Mouse (Mus musculus) intestine, embryonic 14.5 days (tissue): Measurements from ENCODE around the gene Fam173b. TPM values are rescaled to one million over a fixed set of nuclear protein-coding genes. Genes with fewer than 3 reads are reported as not detected.
A peak's percentile ranks its signal among the peaks of the same experiment; 100 is the strongest.
"Not testable (repeated sequence)": the region's sequence is repeated elsewhere in the genome, so short reads cannot be mapped to it uniquely, and the experiment has no call there.

Experiments used
- ATAC-seq: fragments of 200-750 bp; cut with Nextera tagmentation; replicated peaks from 2 replicates; pipeline ENCODE4 v1.8.0; 2017; ENCODE audit warnings: low read depth, moderate number of reproducible peaks, moderate TSS enrichment, moderate library complexity; ENCODE audit not compliant: low FRiP score, low TSS enrichment
- DNase-seq: peaks from one replicate; pipeline ENCODE4 v3.0.0-alpha.2; 2018; ENCODE audit warnings: low spot score
- H3K27ac ChIP-seq: fragments of 300-500 bp; sonication (generic); 2 replicates; pipeline ENCODE4 v1.5.1; 2014; ENCODE audit warnings: low read depth, mild to moderate bottlenecking, control low read depth
- H3K27me3 ChIP-seq: fragments of 300-500 bp; sonication (generic); replicated peaks from 2 replicates; pipeline ENCODE4 v1.6.1; 2014; ENCODE audit warnings: low read length, control low read depth; ENCODE audit not compliant: control insufficient read depth, insufficient read depth
- H3K36me3 ChIP-seq: fragments of 300-500 bp; sonication (generic); 2 replicates; pipeline ENCODE4 v1.6.1; 2014; ENCODE audit warnings: low read length, control low read depth; ENCODE audit not compliant: control insufficient read depth, insufficient read depth
- H3K4me1 ChIP-seq: fragments of 300-500 bp; sonication (generic); replicated peaks from 2 replicates; pipeline ENCODE4 v1.6.1; 2014; ENCODE audit warnings: low read length, control low read depth, mixed read lengths; ENCODE audit not compliant: control insufficient read depth, insufficient read depth
- H3K4me2 ChIP-seq: fragments of 300-500 bp; sonication (generic); 2 replicates; pipeline ENCODE4 v1.6.1; 2014; ENCODE audit warnings: low read length
- H3K4me3 ChIP-seq: fragments of 300-500 bp; sonication (generic); 2 replicates; pipeline ENCODE4 v1.5.1; 2014; ENCODE audit warnings: low read depth, low read length, control low read depth, mixed read lengths
- H3K9ac ChIP-seq: fragments of 300-500 bp; sonication (generic); 2 replicates; pipeline ENCODE4 v1.6.1; 2014; ENCODE audit warnings: mild to moderate bottlenecking, low read length
- H3K9me3 ChIP-seq: fragments of 300-500 bp; sonication (generic); 2 replicates; pipeline ENCODE4 v1.6.1; 2016; ENCODE audit warnings: low read length, control low read depth; ENCODE audit not compliant: control insufficient read depth
- WGBS: fragments of 180-500 bp; shearing (Covaris S2); extraction: QIAGEN DNeasy Blood & Tissue Kit; methylation state at CpG from one replicate; pipeline ENCODE4 v1.1.7; 2014; 5-methylcytosine and 5-hydroxymethylcytosine counted together
- polyA plus RNA-seq: library from polyadenylated mRNA; unstranded; fragments of >200 nt; fragmentation: Nextera tagmentation; extraction: Ambion mirVana; gene quantifications from 2 replicates; pipeline ENCODE4 v1.2.1, GENCODE M21; 2014

The Fam173b gene
- polyA plus RNA-seq, 1 experiment from 2014 or later = 16.5 TPM

- not testable (repeated sequence) for H3K36me3 ChIP-seq, H3K9me3 ChIP-seq, H3K27me3 ChIP-seq, H3K9ac ChIP-seq, H3K4me2 ChIP-seq, ATAC-seq, DNase-seq, H3K4me3 ChIP-seq, H3K4me1 ChIP-seq, H3K27ac ChIP-seq
- WGBS = 89% methylated on average over 2 of the region's 2 CpGs
These were observed 20.6 kb upstream of the Fam173b start for GRCm38 (mm10) chr15:31581086-31581485.

DNA sequence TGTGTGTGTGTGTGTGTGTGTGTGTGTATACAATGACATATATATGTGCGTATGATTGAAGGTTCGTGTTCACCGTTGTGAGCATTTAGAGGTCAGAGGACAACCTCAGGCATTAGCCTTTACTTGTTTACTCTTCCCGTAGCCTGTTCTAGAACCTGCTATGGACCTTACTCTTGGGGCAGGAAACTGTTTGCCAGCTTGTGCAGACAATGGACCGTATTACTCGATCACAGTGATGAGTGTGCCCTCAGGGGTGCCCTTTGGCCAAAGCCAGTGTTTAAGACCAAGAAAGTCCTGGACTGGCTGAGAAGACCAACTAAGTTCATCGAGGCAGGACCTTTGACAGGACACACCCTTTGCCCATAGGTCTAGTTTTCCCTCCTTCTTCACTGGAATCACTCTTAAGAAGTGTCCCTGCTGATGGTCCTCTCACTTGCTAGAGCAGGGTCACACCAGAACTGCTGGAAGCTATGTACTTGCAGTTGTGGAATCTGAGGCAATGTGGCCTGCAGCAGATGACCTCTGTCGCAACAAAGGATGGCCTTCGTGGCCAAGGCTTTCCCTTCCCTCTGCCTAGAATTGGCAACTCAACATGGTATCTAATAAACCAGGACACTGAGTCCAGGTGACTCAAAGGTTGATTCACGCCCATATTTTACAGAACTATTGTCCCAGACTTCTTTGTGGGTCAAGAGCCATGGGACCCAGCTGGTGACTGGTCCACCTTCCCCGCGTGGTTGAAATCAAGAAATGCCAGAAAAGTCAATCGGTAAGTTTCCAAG lies 18.2 kb upstream of the Fam173b start:
- Histone ChIP-seq H3K27ac (no peak overlapping the region), H3K4me3 (no peak overlapping the region), H3K9me3 (no peaks in the 10 kb centered on the region), H3K27me3 (no peaks in the 10 kb centered on the region), H3K4me1 (no peaks in the 10 kb centered on the region), H3K4me2 (no peak overlapping the region), H3K36me3 (no peaks in the 10 kb centered on the region), H3K9ac (no peak overlapping the region)
- DNase-seq (no peak), ATAC-seq (no peak)
- 91% methylated on average over 13 of the region's 13 CpGs for WGBS

GRCm38 (mm10) chr15:31585238-31585637 lies 16.4 kb upstream of the Fam173b start:
- no peaks in the 10 kb centered on the region for H3K4me1 ChIP-seq
- H3K4me2 ChIP-seq = no peak overlapping the region
- no peak for DNase-seq
- no peak overlapping the region for H3K9ac ChIP-seq
- H3K27ac ChIP-seq = no peak overlapping the region
- H3K27me3 ChIP-seq = no peaks in the 10 kb centered on the region
- 85% methylated on average over 7 of the region's 7 CpGs for WGBS
- H3K9me3 ChIP-seq = no peaks in the 10 kb centered on the region
- no peak overlapping the region for H3K4me3 ChIP-seq
- ATAC-seq = no peak
- peaks cover 12% of the 10 kb centered on the region for H3K36me3 ChIP-seq

DNA sequence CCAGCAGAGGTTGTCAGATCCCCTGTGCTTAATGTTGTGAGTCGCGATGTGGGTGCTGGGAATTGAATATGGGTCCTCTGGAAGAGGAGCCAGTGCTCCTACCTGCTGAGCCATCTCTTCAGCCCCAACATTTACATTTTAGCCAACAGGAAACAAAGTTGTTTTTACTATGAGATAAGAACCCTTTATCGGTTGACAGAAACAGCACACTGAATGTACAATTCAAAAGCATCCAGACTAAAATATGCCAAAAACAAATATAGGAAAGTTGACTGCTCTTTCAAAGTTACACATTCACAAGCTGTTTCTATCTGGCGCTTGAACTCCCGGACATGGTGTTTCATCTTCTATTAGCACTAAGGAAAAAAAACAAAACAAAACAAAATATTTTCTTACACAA lies 15.6 kb upstream of the Fam173b start:
- Histone ChIP-seq H3K4me1 (no peaks in the 10 kb centered on the region), H3K27me3 (no peaks in the 10 kb centered on the region), H3K9me3 (no peaks in the 10 kb centered on the region), H3K9ac (no peak overlapping the region), H3K4me2 (no peak overlapping the region), H3K4me3 (no peak overlapping the region), H3K36me3 (peaks cover 21% of the 10 kb centered on the region), H3K27ac (no peak overlapping the region)
- no peak for ATAC-seq
- 83% methylated on average over 5 of the region's 5 CpGs for WGBS
- DNase-seq = no peak

DNA sequence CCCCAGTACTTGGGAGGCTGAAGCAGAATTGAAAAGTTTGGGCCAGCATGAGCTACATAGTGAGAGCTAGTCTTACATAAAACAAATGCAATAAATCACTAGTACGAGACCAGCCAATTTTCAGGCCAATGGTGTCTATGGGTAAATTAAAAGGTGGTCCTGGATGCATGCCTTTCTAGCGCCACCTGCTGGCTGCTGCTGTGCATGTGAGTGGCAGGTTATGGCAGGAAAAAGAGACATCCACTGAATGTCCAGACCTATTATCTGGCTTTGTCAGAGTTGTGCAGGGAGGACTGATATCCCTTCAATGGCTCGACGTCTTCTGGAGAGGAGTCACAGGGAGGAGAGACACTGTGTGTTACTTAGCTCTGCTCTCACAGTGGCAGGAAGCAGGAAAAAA lies 15.1 kb upstream of the Fam173b start:
- ATAC-seq = peak; percentile 44
- Histone ChIP-seq H3K4me2 (no peak overlapping the region), H3K4me3 (no peak overlapping the region), H3K9ac (no peak overlapping the region), H3K27ac (no peak overlapping the region), H3K27me3 (no peaks in the 10 kb centered on the region), H3K9me3 (no peaks in the 10 kb centered on the region), H3K36me3 (peaks cover 25% of the 10 kb centered on the region), H3K4me1 (no peaks in the 10 kb centered on the region)
- 9% methylated on average over 4 of the region's 4 CpGs for WGBS
- DNase-seq = peak; percentile 94

DNA sequence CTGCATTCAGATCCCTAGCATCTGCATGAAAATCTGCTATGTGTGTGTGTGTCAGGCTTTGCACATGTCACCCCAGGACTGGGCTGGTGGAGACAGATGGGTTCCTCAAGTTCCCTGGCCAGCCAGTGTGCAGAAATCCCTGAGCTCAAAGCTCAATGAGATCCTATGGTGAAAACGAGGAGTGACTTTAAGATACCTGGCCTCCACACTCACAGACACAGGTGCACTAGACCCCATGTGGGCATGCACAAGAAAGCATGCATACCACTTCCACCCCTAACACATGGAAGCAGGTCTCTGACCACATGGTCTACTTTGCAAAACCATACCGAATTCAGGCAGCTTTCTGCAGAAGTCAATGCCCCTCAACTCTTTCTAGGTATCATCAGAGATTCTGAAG lies 13.9 kb upstream of the Fam173b start:
- no peak for ATAC-seq
- Histone ChIP-seq H3K27ac (no peak overlapping the region), H3K4me2 (no peak overlapping the region), H3K27me3 (no peaks in the 10 kb centered on the region), H3K4me3 (no peak overlapping the region), H3K9me3 (no peaks in the 10 kb centered on the region), H3K9ac (no peak overlapping the region), H3K4me1 (no peaks in the 10 kb centered on the region), H3K36me3 (peaks cover 38% of the 10 kb centered on the region)
- 87% methylated on average over 2 of the region's 2 CpGs for WGBS
- DNase-seq = no peak

DNA sequence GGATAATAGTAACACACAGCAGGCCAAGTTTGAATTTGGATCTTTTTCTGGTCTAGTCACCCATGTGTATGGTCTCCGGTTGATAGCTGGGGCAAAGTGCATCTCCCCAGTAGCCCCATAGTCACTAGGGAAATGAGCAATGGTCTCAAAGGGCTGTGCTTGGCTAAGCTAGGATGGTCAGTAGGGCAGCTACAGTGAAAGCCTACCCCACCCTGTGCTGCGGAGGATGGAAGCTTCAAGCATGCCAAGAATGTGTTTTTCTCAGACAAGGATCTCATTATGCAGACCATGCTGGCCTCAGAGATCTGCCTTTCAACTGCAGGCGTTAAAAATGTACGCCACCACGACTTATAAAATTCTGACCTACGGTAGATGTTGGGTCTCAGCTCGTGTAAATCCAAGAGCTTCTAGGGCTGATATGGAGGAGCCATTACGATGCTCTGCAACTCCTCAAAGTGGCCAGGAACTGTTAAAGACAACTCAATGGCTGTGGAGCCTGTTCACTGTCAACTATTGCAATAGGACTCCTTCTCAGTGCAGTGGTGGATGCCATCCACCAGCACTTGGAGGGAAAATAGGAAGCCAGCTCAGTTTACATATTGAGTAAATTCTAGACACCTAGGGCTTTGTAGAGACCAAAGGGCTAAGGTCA lies 12.5 kb upstream of the Fam173b start:
- Histone ChIP-seq H3K27me3 (no peaks in the 10 kb centered on the region), H3K36me3 (peaks cover 51% of the 10 kb centered on the region), H3K27ac (no peak overlapping the region), H3K9ac (no peak overlapping the region), H3K4me3 (no peak overlapping the region), H3K4me2 (no peak overlapping the region), H3K4me1 (no peaks in the 10 kb centered on the region), H3K9me3 (no peaks in the 10 kb centered on the region)
- WGBS = 43% methylated on average over 8 of the region's 8 CpGs
- ATAC-seq (no peak), DNase-seq (no peak)

- H3K9ac ChIP-seq = no peak overlapping the region
- no peak overlapping the region for H3K4me3 ChIP-seq
- H3K36me3 ChIP-seq = peaks cover 62% of the 10 kb centered on the region
- no peak for ATAC-seq
- 92% methylated on average over 5 of the region's 5 CpGs for WGBS
- H3K27me3 ChIP-seq = no peaks in the 10 kb centered on the region
- H3K27ac ChIP-seq = no peak overlapping the region
- no peaks in the 10 kb centered on the region for H3K4me1 ChIP-seq
- H3K4me2 ChIP-seq = no peak overlapping the region
- DNase-seq = no peak
- H3K9me3 ChIP-seq = no peaks in the 10 kb centered on the region
These were observed 11.5 kb upstream of the Fam173b start for GRCm38 (mm10) chr15:31590176-31590575.

DNA sequence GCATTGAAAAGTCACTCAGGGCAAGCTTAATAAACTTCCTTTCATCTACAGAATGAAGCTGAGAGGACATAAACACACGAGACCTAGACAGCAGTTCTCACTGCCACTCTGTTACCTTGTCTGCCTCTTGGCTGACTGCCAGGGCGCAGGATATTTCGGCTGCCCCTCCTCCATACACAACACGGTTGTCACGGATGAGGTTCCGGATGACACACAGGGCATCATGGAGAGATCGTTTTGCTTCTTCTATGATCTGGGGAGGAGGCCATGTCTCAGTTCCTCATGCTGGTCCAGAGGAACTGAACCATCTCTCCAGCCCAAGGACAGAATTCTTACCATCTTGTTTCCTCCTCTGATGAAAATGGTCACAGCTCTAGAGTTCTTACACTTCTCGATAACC lies 9.1 kb upstream of the Fam173b start:
- DNase-seq (no peak), ATAC-seq (no peak)
- H3K4me1 ChIP-seq = no peaks in the 10 kb centered on the region
- H3K4me2 ChIP-seq = no peak overlapping the region
- no peak overlapping the region for H3K9ac ChIP-seq
- WGBS = 88% methylated on average over 8 of the region's 8 CpGs
- H3K4me3 ChIP-seq = no peak overlapping the region
- H3K9me3 ChIP-seq = no peaks in the 10 kb centered on the region
- no peak overlapping the region for H3K27ac ChIP-seq
- no peaks in the 10 kb centered on the region for H3K27me3 ChIP-seq
- peaks cover 85% of the 10 kb centered on the region for H3K36me3 ChIP-seq
